Mouse (Mus musculus): ENCODE data around the gene Trp53i11.

Gene Trp53i11

DNA sequence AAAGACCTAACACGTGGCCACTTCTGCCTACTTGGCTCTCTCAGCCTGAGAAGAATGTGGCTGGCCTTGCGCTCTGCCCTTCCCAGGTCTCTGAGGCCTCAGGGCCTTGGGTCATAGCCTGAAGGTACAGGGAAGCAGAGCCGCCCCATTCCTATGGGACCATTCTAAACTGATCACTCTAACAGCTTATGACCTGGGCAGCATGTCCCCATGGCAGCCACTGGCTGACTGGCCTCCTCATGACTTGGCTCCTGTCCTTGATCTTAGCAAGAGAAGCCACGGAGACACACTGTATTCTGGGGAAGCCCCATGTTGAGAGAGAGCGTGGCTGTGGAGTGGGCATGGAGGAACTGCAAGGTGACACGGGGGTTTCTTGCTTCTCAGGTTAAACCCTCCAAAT, 51.5 kb downstream of the Trp53i11 start:
- DNase-seq (ENCODE audit: low read depth, low spot score) = no peak

GRCm38 (mm10) chr2:93242166-93242565, 54.8 kb downstream of the Trp53i11 start:
- no peak for DNase-seq (ENCODE audit: low read depth, low spot score)

- no peak for DNase-seq (ENCODE audit: low read depth, low spot score)
Measured at GRCm38 (mm10) chr2:93243439-93244089, 56.2 kb downstream of the Trp53i11 start.

- DNase-seq (ENCODE audit: low read depth, low spot score) = no peak
Measured at GRCm38 (mm10) chr2:93244090-93244443, 56.7 kb downstream of the Trp53i11 start.

DNA sequence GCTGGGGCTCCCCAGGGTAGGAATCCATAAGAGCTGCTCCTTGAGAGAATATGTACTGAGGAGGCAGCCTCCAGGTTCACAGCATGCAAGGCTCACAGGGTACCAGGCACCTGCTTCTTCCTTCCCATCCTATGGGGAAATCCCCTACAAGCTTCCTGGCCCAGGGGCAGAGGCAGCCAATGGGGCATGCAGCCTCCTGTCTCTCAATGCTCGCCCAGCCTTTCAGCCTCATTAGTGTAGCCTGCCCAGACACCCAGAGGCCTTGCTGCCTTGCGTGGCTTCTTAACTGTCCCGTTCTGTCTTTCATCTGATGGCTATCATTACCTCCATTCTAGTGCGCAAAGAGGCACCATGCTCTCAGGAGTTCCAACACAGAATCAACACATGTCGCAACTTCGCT, 61.7 kb downstream of the Trp53i11 start:
- no peak for DNase-seq (ENCODE audit: low read depth, low spot score)

DNA sequence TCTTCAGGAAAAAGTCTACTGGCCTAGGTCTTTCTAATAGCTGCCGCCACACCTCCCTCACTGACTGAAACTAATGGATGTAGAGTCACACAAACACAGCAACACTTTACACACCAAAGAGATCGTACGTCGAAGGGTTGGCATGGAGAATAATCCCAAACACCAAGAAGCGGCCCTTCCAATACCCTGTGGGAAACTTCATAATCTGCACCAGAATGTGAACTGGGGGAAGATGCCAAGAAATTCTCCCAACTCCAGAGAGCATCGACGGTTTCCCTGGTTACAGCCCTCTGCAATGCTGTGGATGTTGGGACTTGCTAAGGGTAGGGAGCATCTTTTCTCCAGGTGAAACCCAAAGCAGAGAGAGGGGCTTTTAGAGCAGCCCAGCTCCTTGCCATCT, 63.3 kb downstream of the Trp53i11 start:
- no peak for DNase-seq (ENCODE audit: low read depth, low spot score)
